Mouse (Mus musculus): Measurements from ENCODE around the gene Dmbx1. TPM values are rescaled to one million over a fixed set of nuclear protein-coding genes. Genes with fewer than 3 reads are reported as not detected.

Gene Dmbx1
- total RNA-seq (2021): not detected

DNA sequence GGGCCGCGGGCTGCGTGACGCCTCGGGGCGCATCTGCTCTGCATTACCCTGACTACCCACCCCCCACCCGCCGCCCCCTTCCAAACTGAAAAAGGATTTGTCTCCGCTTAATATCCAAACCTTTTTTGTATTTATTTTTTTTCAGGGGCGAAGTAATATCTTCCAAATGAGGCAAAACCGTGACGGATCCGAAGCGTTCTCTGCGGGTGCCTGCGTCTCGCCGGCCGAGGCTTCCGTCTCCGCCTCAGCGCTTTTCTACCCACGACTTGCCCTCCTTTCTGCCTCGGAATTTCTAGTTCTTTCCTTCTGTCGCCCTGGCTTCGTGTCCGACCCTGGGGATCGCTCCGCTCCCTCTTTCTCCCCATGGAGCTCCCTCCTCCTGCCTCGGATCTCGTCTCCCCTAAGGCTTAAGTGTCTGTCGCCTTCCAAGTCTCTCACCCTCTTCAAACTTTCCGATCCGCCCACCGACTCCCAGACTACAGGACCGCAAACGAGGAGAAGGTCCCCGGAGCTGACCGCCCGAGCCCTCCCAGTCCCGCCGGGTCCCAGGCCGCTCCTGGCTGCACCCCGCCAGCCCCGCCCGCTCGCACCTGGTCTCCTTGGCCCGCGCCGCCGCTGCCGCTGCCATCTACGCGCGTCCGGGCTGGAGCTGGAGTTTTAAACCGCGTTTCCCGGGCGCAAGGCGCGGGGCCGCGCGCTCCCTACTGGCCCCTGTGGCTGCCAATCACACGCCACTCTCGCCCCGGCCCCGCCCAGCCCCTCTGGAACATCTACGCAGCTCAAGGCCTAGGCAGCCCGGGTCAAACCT, at the start of gene Dmbx1:
Gene Dmbx1, minus strand, starts transcription at position 632 of the 808 bp plus-strand sequence.
- intact Hi-C loops (cut with DNase I): no loop called here
- peak; percentile 12 to 18 for DNase-seq

DNA sequence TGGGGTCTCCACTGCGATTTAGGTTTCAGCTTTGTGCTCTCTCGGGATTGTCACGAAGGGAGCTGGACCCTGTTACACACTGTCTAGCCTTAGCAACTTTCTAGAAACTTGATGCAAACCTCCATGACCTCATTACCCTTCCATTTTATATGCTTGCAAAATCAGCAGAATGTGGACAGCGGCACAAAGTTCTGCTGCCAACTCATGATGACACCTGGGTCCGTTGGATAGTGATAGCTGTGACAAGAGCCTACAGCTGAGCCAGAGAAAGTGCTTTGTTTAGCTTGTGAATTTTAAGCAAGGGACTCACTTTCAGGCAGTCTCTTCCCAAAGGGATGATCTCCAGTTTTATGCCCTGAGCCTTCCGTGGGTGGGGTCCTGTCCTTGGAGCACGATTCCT, 49.7 kb upstream of the Dmbx1 start:
- no peak for DNase-seq
- intact Hi-C loops (cut with DNase I): no loop called here

DNA sequence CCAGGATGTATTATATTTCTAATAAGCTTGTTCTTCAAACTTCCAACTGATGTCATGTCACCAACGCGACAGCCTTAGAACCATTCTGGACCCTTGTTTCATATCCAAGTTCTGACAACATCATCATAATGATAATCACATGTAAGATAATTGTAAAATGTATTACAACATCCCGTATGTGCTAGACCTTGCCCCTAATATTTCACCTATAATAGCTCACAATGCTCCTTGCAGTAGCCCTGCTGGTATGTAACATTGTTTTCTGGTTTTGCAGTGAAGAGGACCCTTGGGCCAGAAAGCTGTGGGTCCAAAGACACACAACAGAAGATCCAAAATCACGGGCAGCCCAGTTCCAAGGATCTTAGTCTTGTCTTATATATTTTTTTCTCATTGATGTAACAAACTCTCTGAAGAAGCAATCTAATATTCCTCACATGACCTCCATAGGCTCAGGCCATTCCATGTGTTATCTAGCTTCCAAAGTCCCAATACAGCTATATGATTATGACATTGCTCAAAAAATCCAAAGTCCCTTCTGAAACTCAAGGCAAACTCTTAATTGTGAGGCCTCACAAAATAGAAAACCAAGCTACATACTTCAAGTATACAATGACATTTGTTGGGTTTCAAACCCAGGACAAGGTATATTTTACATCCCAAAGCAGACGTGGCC, 48.3 kb upstream of the Dmbx1 start:
- DNase-seq: no peak
- intact Hi-C loops (cut with DNase I): no loop called here

DNA sequence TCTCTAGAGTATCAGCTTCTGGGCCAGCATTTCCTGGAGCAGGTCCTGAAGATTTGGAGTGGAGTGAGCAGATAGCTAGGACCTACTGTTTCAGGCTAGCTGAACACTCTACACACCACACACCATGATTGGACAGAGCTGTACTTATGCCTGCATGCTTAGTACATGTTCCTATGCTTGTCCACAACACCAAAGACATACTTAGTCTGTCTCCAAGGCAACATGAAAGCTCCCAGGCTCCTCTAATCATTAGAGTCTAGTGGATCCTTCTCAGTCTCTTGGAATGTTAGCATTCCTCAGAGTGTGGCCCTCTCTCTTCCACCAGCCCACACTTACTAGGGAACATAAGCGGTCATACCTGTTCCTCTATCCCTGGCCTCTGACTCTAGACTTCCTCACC, 47.7 kb upstream of the Dmbx1 start:
- intact Hi-C loops (cut with DNase I): no loop called here
- DNase-seq: no peak

DNA sequence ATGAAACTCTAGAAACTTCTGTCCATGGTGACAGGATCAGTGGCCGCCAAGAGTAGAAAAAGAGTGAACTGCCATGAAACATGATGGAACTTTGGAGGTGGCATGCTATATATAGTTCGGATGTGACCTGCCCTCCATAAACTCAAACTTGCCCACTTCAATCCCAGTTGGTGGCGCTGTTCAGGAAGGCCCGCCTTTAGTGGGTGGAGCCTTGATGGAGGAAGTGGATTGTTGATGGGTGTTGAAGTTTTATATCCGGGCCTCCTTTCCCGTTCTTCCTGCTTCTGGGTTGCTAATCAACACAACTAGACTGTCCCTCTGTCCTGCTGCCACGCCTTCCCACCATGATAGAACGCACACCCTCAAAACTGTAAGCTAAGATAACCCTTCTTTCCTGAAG, 45.2 kb upstream of the Dmbx1 start:
- intact Hi-C loops (cut with DNase I): loop anchor here (1.0 kb wide), 1 partner anchor 82 kb away; no protein-coding TSS in a partner anchor
- DNase-seq: peak in 1 of 2 experiments; percentile 33

DNA sequence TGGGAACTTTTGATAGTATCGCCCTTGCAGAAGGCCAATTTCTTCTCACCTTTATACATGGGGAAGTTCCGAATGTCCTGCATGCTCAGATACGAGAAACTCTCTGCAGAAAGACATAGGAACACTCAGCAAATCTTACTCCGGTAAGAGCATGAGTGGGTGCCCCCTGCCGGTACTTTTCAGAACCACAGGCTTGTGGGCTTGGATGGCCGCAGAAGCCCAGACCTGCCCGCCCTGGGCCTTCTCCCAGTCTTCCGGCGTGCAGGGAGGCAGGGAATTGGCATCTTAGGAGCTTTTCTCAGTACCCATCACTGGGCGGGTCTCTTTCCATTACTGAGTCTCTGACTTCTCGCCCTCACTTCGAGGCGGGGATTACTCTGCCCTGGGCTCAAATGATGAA, 44.4 kb upstream of the Dmbx1 start:
- peak; percentile 80 to 91 for DNase-seq
- intact Hi-C loops (cut with DNase I): loop anchor here (1.0 kb wide), 1 partner anchor 81 kb away; no protein-coding TSS in a partner anchor

DNA sequence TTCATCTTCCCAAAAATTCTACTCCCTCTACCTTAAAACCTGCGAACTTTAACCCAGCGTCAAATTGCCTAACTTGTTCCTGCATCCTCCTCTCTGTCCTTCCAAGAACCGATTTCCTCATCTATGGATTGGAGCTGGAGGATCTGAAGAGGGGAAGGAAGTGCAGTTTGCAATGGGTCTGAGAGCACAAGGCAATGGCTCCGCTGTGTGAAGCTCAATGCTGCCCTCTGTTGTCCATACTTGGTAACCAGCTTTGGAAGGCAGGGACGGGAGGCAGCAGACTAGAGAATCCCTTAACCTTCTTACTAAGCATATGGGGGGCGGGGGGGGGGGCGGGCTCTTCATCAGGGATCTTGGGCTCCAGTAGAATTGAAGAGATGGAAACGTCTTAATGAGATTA, 41.0 kb upstream of the Dmbx1 start:
- intact Hi-C loops (cut with DNase I): loop anchor here (1.0 to 2.0 kb wide), 2 partner anchors 77 to 250 kb away; no protein-coding TSS in a partner anchor
- DNase-seq: peak; percentile 75 to 85

DNA sequence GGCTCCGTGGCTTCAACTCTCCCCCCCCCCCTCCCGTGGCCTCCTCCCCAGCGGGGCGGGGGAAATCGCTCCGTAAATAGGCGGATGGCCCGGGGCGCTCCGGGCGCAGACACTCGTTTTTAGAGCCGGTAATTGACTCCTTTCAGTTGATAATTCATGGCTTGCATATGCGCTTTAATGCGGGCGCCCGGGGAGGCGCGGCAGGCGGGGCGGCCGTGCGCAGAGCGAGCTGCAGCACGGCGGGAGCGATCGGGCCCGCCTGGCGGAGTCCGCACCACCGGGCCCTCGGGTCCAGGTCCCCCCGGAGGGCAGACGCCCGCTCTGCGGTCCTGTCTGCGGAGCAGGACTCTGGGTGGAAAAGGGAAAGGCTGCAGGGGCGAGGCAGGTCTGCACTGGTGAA, 39.7 kb upstream of the Dmbx1 start:
- intact Hi-C loops (cut with DNase I): no loop called here
- DNase-seq: no peak

DNA sequence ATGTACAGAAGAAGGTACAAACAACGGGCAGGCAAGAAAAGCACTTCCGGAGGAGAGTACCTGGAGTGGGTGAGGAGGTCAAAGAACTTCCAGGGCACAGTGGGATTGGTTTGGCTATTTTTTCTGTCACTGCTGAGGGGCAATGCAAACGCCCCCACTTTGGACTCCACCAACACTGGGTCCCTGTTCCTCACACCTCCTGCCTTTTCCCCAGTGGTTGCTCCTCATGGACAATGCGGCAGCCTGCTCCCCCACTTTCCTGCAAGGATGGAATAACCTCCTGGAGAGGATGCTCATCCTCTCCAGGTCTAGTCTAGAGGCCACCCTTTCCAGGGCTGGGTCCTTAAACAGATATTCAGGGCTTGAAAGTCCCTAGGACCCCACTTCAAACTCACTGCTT, 39.2 kb upstream of the Dmbx1 start:
- intact Hi-C loops (cut with DNase I): no loop called here
- no peak for DNase-seq

DNA sequence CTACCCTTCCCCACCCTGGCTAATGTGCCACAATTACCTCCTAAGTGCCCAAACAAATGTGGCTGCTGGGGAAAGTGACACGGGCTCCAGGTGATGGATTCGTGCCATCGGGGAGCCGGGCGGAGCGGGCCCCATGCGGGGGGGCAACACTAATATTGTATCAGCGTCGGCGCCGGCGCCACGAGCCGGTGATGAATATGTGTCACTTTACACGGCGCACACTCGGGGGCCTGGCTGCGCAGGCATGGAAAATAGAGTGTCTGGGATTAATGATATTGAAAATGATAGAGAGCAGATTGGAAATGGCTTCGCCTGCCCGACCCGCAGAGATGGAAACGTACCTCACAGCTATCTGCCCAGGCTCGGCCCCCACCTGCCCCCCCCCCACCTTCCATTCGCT, 32.8 kb upstream of the Dmbx1 start:
- intact Hi-C loops (cut with DNase I): no loop called here
- no peak for DNase-seq

DNA sequence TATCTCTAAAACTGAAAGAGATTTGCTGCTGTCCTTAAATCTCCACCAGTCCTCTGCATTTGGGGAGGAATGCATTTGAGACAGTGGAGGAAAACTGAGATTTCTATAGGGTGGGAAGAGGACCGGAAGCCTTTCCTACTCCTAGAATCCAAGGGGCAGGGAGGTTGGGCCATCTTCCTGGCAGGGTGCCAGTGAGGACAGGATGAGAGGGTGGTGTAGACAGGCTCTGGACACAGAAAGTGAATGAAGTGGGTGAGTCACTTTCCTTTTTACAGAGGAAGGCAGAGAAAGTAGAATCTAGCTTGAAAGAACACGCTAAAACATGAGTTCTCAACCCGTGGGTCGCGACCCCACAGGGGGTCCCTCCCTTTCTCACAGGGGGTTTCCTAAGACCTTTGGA, 24.7 kb upstream of the Dmbx1 start:
- intact Hi-C loops (cut with DNase I): no loop called here
- DNase-seq: peak in 1 of 2 experiments; percentile 12

DNA sequence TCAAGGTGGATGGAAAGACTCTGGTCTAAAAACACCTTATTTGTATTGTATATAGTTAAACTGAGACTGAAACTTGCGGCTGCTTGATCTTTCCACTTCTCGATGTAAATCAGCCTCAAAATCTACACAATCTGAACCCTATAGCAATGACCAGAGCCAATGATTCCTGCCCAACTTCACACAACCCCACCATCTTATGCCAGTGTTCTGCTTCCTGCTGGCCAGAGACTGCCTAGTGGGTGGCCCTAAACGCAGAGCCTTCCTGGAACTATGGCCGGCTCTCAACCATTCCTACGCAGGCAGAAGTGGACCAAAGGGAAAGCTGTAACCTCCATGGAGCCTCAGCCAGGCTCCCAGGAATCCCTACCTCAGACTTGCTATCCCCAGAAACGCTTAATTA, 24.0 kb upstream of the Dmbx1 start:
- intact Hi-C loops (cut with DNase I): no loop called here
- no peak for DNase-seq

DNA sequence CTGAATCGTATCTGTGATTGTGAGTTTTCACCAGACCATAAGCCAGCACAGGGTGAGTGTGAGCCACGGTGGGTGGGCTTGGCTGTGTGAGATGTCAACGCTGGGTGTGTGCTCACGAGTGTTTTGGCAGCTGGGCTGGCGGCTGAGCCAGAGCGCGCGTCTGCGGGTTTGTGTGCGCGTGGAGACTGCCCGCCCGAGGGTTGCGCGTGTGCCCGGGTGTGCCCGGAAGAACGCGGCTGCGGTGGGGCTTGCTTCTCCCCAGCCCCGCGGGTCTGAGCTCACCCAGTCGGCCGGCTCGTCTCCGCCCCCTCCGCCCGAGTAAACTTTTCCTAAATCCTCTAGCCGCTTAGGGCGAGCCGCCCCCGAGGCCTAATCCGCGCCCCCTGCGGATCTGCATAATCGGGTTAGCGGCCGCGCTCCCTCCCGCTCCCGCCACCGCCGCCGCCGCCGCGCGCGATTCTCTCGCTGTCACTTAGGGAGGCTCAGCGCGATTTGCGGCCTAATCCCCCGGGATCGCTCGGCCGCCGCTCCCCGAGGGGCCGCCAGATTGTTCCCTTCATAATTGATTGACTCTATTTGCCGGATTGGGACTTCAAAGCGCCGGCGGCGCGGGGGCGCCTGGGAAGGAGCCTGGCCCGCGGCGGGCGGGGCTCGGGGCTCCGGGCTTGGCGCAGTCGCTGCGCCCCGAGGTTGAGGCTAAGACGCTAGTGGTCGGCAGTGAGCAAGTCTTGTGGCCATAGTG, 23.1 kb upstream of the Dmbx1 start:
- intact Hi-C loops (cut with DNase I): no loop called here
- peak; percentile 39 to 50 for DNase-seq

DNA sequence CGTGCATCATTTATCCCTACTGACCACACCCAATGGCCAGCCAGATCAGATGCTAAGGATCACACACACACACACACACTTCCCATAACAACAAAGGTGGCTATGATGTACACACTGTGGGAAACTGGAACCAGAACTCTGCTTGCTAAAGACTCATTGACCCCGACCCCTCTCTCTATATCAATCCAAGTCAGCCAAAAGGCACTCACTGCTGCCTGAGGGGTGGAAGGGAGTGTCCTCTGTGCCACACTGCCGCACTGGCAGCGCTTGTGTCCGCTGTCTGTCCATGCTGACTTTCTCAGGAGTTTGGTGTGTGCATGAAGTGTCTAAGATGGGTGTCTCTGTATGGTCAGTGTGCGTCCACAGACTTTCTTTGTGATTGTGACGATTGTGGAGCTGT, 22.3 kb upstream of the Dmbx1 start:
- DNase-seq: no peak
- intact Hi-C loops (cut with DNase I): no loop called here

DNA sequence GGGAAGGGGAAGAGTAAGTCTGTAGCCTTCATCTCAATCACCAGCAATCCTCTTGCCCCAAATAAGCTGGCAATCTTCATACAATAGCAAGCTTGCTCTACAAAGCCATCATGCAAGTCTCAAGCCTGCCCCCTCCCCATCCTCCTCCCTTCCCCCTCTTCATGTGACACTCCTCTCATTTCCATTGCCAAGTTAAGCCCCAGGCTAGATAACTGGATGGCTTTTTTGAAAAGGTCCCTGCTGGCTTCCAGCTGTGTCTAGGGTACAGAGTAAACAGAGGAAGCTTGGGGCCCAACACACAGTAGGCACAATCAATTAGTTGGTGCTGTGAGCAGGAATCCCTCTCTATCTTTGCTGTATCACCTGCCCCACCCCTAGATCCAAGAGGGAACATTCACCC, 19.8 kb upstream of the Dmbx1 start:
- intact Hi-C loops (cut with DNase I): no loop called here
- DNase-seq: no peak

DNA sequence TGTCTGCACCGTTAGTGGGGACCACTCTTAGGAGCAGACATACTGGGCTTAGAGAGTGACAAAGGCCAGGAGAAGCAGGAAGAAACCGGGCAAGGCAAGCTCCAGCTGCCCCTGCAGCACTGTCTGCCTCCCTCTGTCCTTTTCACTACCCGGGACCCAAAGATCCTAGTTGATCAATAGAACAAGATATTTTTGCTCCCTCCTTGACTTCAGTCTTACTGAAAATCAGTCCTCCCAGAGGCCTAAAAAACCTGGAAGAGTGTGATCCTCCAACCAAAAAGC, 15.7 kb upstream of the Dmbx1 start:
- intact Hi-C loops (cut with DNase I): no loop called here
- no peak for DNase-seq

DNA sequence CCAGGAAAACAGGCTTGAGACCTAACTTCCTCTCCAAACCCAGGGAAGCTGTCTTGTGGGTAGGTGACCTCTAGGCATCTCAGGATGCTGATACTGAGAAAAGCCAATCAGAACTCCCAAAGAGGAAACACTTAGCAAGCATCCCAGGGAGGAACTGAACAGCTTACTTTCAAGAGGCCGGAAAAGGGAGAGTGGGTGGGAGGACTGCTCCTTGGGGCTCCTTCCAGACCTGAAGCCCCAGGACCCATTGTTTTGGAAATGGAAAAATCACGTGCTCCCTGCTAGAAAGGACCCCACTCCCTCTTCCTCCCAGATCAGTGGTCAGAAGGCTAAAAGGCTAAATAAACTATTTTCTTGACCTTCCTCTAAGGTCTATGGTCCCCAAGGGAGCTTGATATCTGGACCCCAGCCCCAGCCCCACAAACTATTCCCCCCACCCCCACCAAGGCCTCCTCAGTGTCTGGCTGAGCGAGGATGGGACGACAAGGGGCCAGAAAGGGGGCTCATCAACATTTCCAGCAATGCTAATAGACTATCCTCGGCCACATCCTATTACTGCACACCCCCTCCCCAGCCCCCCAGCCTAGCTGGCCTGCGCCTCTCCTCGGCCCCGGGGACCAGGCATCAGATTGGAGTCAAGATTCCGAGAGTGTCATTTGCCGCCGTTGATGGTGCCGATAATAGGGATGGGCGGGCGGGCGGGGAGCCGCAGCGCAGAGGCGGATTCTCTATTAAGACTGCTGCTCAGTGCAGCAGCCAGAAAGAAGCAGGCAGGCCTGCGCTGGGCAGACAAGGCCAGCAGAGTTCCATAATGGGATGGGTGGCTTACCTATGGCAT, 15.1 kb upstream of the Dmbx1 start:
- intact Hi-C loops (cut with DNase I): no loop called here
- no peak for DNase-seq

DNA sequence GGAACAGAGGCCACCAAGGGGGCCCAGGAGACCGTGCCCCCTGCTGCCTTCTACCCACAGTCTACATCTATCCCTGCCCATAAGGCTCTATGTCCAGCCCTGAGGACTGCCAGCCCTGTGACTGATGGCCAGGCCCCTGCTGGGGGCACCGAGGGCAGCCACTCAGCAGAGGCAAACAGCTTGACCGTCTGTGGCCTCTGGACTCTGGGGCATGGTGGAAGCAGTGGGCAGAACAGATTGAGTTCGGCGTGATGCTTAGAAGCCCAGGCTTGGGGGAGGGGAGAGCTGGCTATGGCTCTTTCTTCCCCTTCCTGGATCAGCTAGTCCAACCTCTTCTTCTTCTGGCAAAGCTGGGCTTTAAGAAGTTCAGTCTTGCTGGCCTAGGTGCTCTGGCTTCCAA, 13.8 kb upstream of the Dmbx1 start:
- no peak for DNase-seq
- intact Hi-C loops (cut with DNase I): loop anchor here (1.0 kb wide), 1 partner anchor 222 kb away; no protein-coding TSS in a partner anchor

DNA sequence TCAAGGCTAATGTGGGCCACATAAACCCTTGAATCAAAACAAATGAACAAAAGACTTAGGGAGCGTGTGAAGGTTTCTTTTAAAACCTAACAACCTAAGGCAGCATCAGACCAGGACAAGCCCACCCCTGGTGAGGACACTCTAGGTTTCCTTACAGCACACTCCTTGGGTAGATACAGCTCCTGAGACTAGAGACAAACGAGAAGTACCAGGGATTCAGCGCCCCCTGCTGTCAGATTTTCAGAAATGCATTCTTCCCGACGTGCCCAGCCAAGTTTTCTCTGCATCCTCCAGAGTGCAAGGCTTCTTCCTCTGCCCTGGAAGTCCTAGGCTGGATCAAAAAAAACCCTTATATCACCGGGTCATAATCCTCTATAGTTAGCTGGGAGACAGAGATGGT, 13.0 kb upstream of the Dmbx1 start:
- intact Hi-C loops (cut with DNase I): loop anchor here (1.0 kb wide), 2 partner anchors 49 to 221 kb away; no protein-coding TSS in a partner anchor
- peak; percentile 57 to 75 for DNase-seq

DNA sequence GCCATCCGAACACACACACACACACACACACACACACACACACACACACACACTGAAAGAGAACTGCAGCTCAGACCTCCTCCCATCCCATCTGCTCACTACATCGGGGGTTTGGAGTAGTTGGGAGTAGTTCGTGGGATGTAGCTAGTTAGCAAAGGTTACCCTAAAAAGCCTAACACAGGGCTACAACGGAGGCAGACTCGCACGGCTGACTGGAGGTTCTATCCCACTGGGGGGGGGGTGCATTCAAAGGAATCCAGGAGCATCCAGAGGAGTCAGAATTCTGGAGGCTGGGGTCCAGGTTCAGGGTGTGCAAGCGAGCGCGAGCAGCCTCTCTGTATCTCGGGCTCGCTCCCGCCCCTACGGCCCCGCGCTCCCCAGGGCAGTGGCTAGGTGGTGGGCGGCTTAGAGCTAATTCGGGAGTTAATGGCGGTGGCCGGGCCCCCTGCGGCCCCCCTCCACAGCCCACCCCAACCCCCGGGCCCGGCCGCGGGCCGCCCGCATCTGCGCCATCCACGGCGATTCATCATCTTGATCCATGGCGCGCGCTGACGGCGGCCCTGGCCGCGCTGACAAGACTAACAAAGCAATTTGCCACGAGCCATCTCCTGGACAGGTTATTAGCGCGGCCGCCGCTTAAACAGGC, 4.1 kb upstream of the Dmbx1 start:
- intact Hi-C loops (cut with DNase I): no loop called here
- no peak for DNase-seq
